Mouse (Mus musculus) liver, embryonic 14.5 days (tissue): Measurements from ENCODE around the gene Plxnd1. TPM values are rescaled to one million over a fixed set of nuclear protein-coding genes. Genes with fewer than 3 reads are reported as not detected.
A peak's percentile ranks its signal among the peaks of the same experiment; 100 is the strongest.

ENCODE experiments used
- ATAC-seq: fragments of 200-750 bp; cut with Nextera tagmentation; 2 replicates; pipeline ENCODE4 v1.8.0; 2017; ENCODE audit warnings: moderate number of reproducible peaks, mild to moderate bottlenecking, moderate library complexity; ENCODE audit not compliant: insufficient read depth
- DNase-seq, 3 experiments: peaks; one replicate each; pipeline ENCODE4 v3.0.0-alpha.2; 2012 to 2013; ENCODE audit warnings: low read depth in 3 of 3, low spot score in 3 of 3
- H3K27ac ChIP-seq: fragments of 300-500 bp; sonication (generic); 2 replicates; pipeline ENCODE4 v1.5.1; 2014; ENCODE audit warnings: moderate library complexity, mild to moderate bottlenecking, control low read depth, inconsistent platforms
- H3K27me3 ChIP-seq: fragments of 300-500 bp; sonication (generic); 2 replicates; pipeline ENCODE4 v1.6.1; 2014; ENCODE audit warnings: mild to moderate bottlenecking, low read length, moderate library complexity; ENCODE audit not compliant: control insufficient read depth, insufficient read depth
- H3K36me3 ChIP-seq: fragments of 300-500 bp; sonication (generic); replicated peaks from 2 replicates; pipeline ENCODE4 v1.6.1; 2014; ENCODE audit warnings: low read depth; ENCODE audit not compliant: control insufficient read depth, insufficient read depth
- H3K4me1 ChIP-seq, 2 experiments: fragments of 200-500 bp in 1 of 2; fragments of 300-500 bp in 1 of 2; sonication (generic) in 1 of 2; replicated peaks; 2 replicates each; pipeline ENCODE4 v1.6.1; 2012 to 2014; ENCODE audit warnings: antibody characterized with exemption in 1 of 2, inconsistent platforms in 1 of 2, low read length in 1 of 2; ENCODE audit not compliant: control insufficient read depth in 2 of 2, insufficient read depth in 2 of 2
- H3K4me2 ChIP-seq: fragments of 300-500 bp; sonication (generic); 2 replicates; pipeline ENCODE4 v1.6.1; 2014; ENCODE audit warnings: low read depth, mild to moderate bottlenecking, control low read depth, moderate library complexity
- H3K4me3 ChIP-seq, 2 experiments: fragments of 200-500 bp in 1 of 2; fragments of 300-500 bp in 1 of 2; sonication (generic) in 1 of 2; 2 replicates each; pipeline ENCODE4 v1.5.1; 2012 to 2014; ENCODE audit warnings: low read depth in 2 of 2, low read length in 2 of 2, mild to moderate bottlenecking in 2 of 2, control low read depth in 1 of 2, inconsistent platforms in 1 of 2, moderate library complexity in 1 of 2; ENCODE audit not compliant: insufficient read depth in 1 of 2
- H3K9ac ChIP-seq: fragments of 300-500 bp; sonication (generic); replicated peaks from 2 replicates; pipeline ENCODE4 v1.6.1; 2014; ENCODE audit warnings: mild to moderate bottlenecking, control low read depth, moderate library complexity
- H3K9me3 ChIP-seq: fragments of 300-500 bp; sonication (generic); 2 replicates; pipeline ENCODE4 v1.6.1; 2016; ENCODE audit warnings: low read length, mixed read lengths; ENCODE audit not compliant: control insufficient read depth
- CTCF ChIP-seq: IDR thresholded peaks from 2 replicates; pipeline ENCODE4 v1.5.1; 2016; ENCODE audit warnings: antibody characterized with exemption, low read depth, control low read depth
- EP300 ChIP-seq: IDR thresholded peaks from 2 replicates; pipeline ENCODE4 v1.6.1; 2016; ENCODE audit warnings: antibody characterized with exemption, low read depth
- WGBS: fragments of 180-500 bp; shearing (Covaris S2); extraction: QIAGEN DNeasy Blood & Tissue Kit; methylation state at CpG from one replicate; pipeline ENCODE4 v1.1.7; 2014; ENCODE audit not compliant: insufficient replicate concordance; 5-methylcytosine and 5-hydroxymethylcytosine counted together
- polyA plus RNA-seq, 2 experiments: library from polyadenylated mRNA; depleted of rRNA in 1 of 2; stranded (reverse) in 1 of 2; unstranded in 1 of 2; fragments of >200 nt; fragmentation: Nextera tagmentation in 1 of 2; extraction: Ambion mirVana in 1 of 2; gene quantifications; 2 replicates each; pipeline versions ENCODE4 v1.2.1 to v1.2.3; 2012 to 2014

Gene Plxnd1
- polyA plus RNA-seq (2012; rRNA removed) (7.5 and 13.0 TPM in 2 replicates), polyA plus RNA-seq (2014; fragmentation: Nextera tagmentation; extraction: Ambion mirVana) (6.4 and 7.6 TPM in 2 replicates)

DNA sequence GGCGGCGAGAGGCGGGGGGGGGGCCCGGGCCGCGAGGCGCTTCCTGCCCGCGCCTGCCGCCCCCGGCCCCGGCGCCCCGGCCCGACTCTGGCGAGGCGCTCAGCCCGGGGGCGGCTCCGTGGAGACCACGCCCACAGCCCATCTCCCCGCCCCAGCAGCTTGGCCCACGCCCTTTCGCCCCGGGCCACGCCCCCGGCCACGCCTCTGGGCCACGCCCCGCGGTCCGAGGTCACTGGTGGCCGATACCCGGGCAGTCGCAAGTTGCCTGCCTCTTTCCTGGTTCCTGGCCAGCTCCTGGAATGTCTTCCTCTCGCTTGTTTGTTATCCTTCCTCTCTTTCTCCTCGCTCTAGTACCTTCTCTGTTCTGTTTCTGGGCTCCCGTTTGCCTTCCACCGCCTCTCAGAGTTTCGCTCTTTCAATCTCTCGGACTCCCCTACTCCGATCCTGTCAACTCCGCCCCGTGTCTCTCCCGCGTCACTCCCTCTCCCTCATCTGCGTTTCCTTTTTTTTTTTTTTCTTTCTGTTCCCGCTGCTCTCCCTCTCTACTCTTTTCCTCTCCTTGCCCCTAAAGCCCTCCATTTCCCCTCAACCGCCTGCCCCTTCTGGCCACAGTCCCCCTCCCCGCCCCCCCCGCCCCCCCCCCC is at the start of gene Plxnd1:
Gene Plxnd1 (minus strand): TSS at position 129 of the 644 bp plus-strand sequence.
- Histone ChIP-seq H3K4me2 (peak within 1 kb of the TSS; percentile 77), H3K9me3 (no peaks in the 10 kb centered on the region), H3K27ac (no peak within 1 kb of the TSS), H3K4me3 (peak within 1 kb of the TSS; percentile 60 to 81), H3K36me3 (no peaks in the 10 kb centered on the region), H3K4me1 (0 out of 4 replicates have a peak, but pooled peaks cover 0 to 1% of the 10 kb centered on the region in 2 experiments), H3K27me3 (peaks cover 35% of the 10 kb centered on the region), H3K9ac (no peak within 1 kb of the TSS)
- TF ChIP-seq EP300 (no peak), CTCF (no peak)
- WGBS: 1% methylated on average over 43 of the region's 51 CpGs
- DNase-seq: peak; percentile 51 to 63 (median 62)
- peak; percentile 81 for ATAC-seq

GRCm38 (mm10) chr6:116044039-116044438 is 49.2 kb upstream of the Plxnd1 start:
- Histone ChIP-seq H3K4me3 (no peak overlapping the region), H3K9ac (no peak overlapping the region), H3K9me3 (peaks cover 3% of the 10 kb centered on the region), H3K27me3 (no peaks in the 10 kb centered on the region), H3K27ac (no peak overlapping the region), H3K4me1 (peaks cover 0 to 6% of the 10 kb centered on the region in 2 experiments; a peak in 3 of 4 replicates), H3K4me2 (no peak overlapping the region), H3K36me3 (no peaks in the 10 kb centered on the region)
- ATAC-seq (no peak), DNase-seq (no peak)
- no peak for TF ChIP-seq CTCF
- TF ChIP-seq EP300: no peak
- 55% methylated on average over 2 of the region's 2 CpGs for WGBS

DNA sequence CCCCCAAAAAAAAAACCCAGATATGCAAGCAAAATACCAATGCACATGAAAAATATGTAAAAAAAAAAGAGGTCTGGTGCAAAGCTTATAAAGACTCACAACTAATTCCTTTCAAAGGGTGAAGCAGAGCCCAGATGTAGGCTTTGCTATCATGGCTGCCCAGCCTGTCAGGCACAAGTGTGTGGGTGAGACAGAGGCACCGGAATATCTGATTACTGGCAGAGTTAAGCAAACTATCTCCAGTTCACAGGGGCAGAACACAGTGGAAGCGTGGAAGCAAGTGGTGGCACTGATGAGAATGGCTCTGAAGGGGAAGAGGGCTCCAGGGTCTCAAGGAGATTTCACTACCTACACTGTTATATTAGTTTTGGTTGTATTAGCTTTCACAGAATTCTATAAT is 43.4 kb upstream of the Plxnd1 start:
- Histone ChIP-seq H3K36me3 (no peaks in the 10 kb centered on the region), H3K9me3 (peaks cover 3% of the 10 kb centered on the region), H3K27ac (no peak overlapping the region), H3K9ac (no peak overlapping the region), H3K4me2 (no peak overlapping the region), H3K27me3 (no peaks in the 10 kb centered on the region), H3K4me3 (no peak overlapping the region), H3K4me1 (peaks cover 7 to 14% of the 10 kb centered on the region in 2 experiments; a peak in 3 of 4 replicates)
- TF ChIP-seq CTCF: no peak
- TF ChIP-seq EP300: peak; percentile 61
- ATAC-seq (peak; percentile 72; the same call in 1 of the 2 replicates), DNase-seq (peak in 2 of 3 experiments; percentile 26 to 28)
- WGBS: 14% methylated on average over 2 of the region's 2 CpGs

DNA sequence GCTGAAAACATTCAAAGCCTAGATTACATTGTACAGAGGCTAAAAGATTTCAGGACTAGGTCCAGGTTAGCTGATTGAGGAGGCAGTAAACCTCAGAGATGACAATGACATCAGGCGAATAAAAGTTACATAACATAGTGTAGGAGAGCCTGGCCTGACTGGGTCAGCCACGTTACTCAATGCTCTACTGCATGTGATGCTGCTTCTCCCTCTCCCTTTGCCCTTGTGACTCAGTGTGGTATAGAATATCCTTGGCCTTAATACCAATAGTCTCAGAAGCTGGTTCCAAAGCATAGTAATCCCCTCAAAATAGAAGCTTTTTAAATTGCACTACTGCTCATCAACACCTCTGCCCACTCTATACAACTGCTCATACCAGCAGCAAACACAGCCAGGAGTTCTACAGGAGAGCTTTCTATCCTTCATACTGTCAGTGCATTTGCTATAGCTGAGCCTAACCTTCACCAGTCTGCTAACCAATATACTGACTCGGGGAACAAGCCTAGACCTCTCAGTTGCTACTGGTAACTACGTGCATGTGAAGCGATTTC is 42.6 kb upstream of the Plxnd1 start:
- no peak for TF ChIP-seq EP300
- TF ChIP-seq CTCF: no peak
- H3K4me3 ChIP-seq: no peak overlapping the region
- DNase-seq: no peak
- no peaks in the 10 kb centered on the region for H3K9me3 ChIP-seq
- peaks cover 7 to 14% of the 10 kb centered on the region in 2 experiments; a peak in 3 of 4 replicates for H3K4me1 ChIP-seq
- no peak for ATAC-seq
- H3K36me3 ChIP-seq: no peaks in the 10 kb centered on the region
- WGBS: 59% methylated on average over 5 of the region's 5 CpGs
- no peak overlapping the region for H3K27ac ChIP-seq
- H3K27me3 ChIP-seq: no peaks in the 10 kb centered on the region
- no peak overlapping the region for H3K4me2 ChIP-seq
- H3K9ac ChIP-seq: no peak overlapping the region

GRCm38 (mm10) chr6:116036555-116036954 is 41.8 kb upstream of the Plxnd1 start:
- Histone ChIP-seq H3K9ac (no peak overlapping the region), H3K9me3 (no peaks in the 10 kb centered on the region), H3K4me3 (no peak overlapping the region), H3K27ac (no peak overlapping the region), H3K4me1 (peaks cover 7 to 14% of the 10 kb centered on the region in 2 experiments; a peak in 3 of 4 replicates), H3K27me3 (no peaks in the 10 kb centered on the region), H3K36me3 (no peaks in the 10 kb centered on the region), H3K4me2 (no peak overlapping the region)
- DNase-seq: no peak
- no peak for ATAC-seq
- TF ChIP-seq CTCF (no peak), EP300 (no peak)
- WGBS: 66% methylated on average over 2 of the region's 2 CpGs
